Mouse (Mus musculus) urinary bladder, postnatal 25 days (tissue): ENCODE data around the gene Klhl40.

Experiments
- DNase-seq: peaks from one replicate; pipeline ENCODE4 v3.0.0; 2022; ENCODE audit warnings: low spot score

Klhl40 gene

DNA sequence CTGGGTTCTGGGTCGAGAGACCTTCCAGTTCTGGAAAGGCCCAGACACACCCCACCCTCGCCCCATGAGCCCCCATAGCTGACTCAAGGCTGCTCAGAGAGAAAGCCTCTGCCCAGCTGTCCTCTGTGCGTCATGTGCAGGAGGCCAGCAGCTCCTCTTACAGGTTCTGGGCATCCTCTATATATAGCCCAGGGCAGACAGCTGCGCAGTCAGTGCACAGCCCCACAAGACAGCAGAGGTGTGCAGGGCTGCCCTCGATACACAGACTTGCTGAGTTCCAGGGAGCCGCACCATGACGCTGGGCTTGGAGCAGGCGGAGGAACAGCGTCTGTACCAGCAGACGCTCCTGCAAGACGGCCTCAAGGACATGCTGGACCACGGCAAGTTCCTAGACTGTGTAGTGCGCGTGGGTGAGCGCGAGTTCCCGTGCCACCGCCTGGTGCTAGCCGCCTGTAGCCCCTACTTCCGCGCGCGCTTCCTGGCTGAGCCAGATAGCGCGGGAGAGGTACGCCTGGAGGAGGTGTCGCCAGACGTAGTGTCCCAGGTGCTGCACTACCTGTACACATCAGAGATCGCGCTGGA lies at the start of gene Klhl40:
Klhl40 (plus strand) TSS at position 124 of the 582 bp plus-strand sequence.
- DNase-seq, result no peak

DNA sequence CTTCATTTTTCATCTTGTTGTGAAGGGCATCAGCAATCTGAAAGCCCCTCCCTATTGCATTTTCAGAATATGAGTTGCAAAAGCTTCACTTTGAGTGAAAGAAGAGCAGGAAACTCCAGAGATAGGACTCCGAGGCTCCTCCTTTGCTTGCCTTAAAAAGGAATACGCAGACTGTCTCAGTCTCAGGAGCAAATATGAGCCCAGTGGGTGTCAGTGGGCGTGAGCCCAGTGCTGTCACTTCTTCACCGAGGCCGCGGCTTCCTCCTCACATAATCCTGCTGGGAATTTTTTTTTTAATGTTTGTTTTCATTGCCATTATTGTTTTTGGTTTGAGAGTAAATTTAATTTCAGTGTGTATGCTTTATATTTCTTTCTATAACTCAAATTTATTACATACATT lies 36.9 kb upstream of the Klhl40 start:
- no peak for DNase-seq

DNA sequence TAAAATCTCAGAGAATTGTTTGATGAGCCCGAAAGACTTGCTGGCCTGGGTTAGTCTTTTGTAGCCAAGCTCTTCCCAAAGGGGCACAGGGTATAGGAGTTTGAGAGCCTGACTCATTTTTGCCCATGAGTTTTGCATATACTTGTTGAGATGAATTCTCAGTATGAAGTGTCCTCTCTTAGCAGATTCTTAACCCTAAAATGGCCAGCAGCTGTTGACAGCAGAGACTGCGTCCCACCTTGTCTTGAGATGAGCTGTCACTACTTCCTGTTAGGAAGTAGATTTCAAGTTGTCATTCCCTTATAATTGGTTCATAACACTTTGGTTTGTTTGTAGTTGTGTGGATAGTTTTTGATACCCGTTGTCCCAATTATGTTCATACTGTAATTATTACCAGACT lies 36.2 kb upstream of the Klhl40 start:
- DNase-seq, result no peak

DNA sequence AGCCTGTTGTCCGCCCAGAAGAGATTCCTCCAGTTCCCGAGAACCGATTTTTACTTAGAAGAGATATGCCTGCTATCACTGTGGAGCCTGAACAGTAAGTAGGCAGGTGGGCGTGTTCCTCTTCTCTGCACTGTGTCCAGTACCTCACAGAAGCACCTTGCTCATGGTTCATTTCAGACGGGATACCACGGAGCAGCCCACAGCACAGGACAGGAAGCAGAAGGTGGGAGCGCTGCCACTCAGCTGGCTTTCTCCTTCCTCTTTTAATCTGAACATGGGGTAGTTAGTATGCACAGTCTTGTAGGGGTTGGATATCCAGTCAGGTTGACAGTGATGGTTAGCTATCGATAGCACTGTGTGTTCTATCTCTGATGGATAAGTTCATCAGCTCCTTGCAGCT lies 33.4 kb upstream of the Klhl40 start:
- no peak for DNase-seq

DNA sequence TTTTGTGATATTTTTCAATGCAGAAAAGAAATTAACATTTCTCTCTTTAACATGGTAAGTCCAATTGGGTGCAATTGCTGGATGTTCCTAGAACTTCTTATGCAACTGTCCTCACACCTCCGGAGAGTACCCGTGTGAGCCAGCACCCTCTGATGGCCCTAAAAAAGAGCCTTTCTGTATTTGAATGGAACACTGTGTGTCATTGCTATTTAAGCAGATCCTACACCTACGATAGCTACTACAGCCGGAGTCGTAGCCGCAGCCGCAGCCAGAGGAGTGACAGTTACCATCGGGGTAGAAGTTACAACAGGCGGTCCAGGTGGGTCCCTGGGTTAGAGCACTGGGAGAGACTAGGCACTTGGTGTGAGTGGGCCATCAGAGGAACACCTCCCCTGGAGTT lies 24.6 kb upstream of the Klhl40 start:
- no peak for DNase-seq

DNA sequence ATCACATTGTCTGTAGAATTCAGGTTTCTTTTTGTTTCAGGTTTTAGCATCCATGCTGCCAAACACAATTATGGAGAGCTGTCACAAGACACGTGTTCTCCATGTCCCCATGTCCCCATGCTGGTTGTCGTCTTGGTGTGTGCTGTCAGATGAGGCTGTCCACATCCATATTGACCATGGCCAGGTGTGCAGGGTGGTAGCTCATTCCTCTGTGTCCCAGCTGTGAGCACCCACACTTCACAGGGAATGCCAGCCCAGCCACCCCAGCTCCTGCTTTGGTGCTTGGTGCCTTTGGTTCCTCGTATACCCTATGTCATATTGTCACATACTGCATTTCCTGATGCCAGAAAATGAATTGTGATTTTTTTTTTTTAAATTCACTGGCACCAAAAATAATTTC lies 22.8 kb upstream of the Klhl40 start:
- no peak for DNase-seq

DNA sequence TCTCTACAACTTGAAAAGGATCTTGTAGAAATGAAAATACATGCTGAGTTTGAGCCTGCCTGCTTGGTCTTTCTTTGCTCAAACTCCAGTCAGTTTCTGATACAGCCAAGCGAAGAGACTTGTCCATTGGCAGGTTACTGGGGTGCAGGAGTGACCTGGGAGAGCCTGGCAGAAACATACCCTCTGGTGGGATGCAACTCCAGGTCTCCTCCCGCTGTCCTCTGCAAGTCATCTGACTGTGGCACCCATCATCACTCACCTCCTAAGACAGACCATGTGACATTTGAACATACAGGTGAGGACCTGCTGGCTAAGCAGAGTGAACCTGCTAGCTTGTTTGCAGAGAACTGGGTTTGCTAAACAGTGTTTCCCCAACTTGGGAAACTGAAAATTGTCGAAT lies 20.6 kb upstream of the Klhl40 start:
- no peak for DNase-seq

DNA sequence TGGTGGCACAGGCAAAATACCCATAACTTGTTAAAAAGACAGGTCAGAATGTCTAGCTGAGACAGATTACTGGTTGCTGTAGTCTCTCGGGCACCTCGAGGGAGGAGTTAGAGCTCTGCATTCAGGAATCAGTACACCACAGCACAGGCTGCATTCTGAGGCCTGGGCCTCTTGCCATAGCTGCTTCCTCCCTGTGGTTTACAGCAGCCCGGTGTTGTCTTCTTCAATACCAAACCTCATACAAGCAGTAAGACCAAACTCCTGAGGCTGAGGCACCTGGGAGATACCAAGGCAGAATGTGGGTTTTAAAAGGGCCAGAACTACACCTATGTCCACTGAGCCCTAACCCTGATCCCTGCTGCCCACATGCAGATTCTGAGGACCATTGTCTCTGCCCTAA lies 20.0 kb upstream of the Klhl40 start:
- DNase-seq, result no peak

DNA sequence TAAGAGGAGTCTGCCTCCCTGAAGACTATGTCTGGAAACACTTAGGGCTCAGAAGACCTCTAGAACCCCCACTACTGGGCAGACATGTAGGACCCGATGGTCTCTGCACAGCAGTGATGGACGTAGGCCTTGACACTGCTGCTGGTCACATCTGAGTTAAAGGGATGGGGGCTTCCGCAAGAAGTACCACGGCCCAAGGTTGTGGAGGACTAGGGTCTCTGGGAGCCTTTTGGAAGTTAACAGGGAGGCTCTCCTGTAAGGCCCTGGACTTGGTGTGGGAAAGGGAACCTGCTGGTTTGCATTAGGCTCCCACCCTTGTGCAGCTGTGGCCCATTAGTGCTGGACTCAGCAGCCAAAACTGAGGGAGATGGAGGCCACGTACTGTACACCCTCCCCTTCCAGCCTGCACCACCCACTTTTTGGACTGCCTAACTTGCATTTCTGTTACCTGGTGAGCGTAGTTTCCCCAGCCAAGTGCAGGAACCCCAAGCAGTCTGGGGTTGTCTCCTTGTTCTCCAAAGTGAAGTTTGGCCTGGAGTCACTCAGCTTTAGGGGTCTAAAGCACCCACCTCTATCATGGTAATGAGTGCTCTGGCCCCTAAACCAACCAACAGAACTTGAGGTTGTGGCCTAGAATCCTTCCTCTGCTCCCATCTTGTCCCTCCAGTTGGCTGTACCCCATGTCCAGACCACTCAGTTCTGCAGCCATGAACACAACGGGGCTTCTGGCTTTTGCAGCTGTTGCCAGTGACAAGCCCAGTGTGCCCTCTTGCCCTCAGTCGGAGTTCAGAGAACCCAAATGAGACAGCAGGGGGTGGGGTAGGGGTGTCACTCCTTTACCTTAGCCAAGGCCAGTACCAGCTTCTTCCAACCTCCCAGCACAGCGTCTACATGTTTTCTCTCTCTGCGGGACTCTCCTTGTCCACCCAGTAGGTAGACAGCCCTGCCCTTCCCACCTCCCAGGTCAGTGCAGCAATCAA lies 19.3 kb upstream of the Klhl40 start:
- DNase-seq, result no peak

DNA sequence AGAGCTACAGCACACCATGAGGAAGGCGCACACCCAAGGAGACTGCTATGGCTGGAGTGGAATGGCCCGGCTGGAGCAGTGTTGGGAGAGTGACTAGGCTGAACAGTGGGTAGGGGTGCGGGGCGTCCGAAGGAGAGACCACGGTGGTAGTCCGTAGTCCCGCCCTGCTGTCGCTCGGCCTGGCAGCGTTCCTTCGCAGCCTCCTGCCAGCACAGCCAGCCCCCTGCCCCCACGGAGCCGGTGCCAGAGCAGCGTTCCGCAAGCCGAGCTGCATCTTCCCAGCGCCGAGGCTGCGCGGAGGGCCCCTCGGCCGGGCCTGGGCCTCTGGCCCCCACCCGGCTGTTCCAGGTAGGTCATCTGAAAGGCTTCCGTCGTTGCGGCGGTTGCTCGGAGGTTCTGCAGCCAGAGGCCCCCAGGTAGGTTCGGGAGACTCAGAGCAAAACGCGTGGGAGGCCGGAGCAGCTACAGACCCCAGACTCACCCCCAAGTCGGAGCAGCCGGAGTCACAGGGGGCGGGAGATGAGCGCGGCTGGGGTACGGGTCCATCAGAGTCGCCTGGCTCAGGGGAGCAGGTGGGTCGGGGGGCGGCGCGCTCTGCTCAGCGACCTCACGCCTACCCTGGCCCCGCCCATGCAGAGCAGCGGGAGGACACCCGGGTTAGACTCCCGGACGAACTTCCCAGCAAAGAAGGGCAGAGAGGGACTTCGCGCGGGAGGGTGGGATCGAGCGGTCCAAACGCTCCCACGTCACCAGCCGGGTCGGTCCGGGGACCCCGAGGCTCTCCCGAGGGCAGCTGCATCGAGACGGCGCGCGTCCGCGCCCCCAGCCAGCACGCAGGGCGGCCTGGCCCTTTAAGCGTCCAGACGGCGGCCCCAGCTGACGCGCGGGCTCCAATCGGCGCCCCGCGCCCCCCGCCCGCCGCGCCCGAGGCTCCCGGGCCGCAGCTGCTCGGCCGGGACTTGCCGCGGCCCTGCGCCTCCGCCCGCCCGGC lies 18.0 kb upstream of the Klhl40 start, which contains the start of gene Zfp651:
Zfp651 (plus strand) TSS at position 240 of the 991 bp plus-strand sequence.
- peak; percentile 48 for DNase-seq

DNA sequence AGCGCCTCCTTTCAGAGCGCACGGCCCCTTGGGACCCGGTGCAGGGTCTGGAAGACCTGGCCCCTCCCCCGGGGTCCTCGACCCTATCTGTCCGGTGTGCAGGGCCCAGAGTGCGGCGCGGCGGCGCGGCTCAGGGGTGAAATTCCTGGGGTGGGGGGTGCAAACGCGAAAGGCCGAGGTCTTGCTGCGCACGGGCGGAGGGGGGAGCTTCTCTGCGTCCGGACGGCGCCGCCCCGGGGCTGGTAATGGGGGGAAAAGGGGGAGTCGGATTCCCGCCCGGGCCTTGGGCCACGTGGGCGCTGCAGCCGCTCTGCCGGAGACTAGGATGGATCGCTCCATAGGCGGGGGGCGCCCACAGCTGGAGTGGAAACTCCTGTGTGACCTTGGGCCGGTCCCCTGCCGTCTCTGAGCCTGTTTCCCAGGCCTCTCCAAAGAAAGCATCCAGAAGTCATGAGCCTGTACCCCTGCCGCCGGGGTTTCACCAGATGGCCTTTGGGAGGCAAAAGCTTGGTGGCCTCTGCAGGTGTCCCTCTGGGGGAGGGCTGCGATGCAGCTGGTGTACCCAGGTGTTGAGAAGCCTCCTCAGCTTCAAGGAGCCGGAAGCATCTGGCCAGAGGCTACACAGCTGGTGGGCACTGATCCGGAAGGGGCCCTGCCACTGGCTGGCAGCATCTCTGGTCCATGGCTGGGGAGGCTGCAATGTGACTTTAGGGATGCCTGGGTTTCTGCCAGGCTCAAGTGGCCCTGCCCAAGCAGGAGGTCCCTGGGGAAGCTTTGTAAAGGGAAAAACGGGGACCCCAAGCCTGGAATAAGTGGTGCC lies 16.9 kb upstream of the Klhl40 start:
- peak; percentile 67 for DNase-seq

DNA sequence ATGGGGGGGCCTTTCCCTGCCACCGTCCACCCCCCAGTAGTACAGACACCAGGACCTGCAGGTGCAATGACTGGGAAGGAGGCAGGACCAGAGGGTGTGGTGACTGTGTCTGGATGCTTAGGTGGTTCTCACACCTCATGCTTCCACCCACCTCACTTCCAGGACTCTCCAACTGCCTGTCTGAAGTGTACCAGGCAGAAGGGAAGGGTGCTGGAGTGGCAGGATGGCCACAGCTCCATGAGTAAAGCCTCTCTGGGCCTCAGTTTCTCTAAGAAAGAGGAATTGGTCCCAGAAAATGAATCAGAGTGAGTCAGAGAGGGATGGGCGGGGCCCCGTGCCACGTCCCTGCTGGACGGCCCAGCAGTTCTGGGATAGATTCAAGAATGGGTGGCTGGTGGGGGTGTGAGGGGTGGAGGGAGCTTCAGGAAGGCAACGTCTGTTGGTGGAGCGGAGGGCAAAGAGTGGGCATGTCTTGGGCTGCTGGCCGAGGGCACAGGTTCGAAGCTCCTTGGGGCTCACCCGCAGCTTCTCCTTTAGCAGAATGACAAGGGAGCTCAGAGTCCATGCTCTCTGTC lies 16.2 kb upstream of the Klhl40 start:
- DNase-seq, result peak; percentile 43

DNA sequence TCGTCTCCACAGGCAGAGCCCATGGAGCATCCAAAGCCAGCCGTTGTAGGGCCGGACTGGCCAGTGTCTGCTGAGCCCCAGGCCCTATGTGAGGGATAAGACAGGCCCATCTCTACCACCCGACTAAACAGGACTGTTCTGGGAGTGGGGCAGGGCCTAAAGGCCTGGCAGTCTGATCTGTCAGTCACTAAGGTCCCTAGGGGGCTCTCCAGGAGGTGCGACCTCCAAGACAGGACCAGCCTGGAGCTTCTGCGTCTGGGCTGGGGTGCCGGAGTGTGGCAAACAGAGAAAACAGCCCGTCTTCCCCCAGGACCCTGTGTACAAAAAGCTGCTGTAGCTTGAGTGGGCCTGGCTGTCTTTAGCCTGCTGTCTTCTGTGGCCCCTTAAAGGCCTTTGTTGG lies 15.6 kb upstream of the Klhl40 start:
- no peak for DNase-seq

DNA sequence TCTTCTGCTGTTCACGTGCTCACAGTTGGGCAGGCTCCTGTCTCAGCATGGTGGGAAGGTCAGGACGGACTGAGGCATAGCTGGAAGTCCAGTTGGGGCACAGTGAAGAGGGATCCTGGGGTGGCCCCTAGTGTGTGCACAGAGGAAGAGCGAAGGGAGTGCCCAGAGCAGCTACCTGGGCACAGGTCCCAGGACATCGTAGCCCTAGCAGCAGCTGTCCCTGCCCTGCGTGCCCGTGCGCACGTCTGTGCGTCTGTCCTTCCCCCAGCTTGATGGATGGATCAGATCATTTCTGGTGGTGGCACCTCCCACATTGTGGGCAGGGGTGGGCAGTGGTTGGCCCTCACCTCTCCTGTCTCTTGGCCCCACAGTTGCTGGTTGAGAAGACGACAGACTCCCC lies 15.2 kb upstream of the Klhl40 start:
- DNase-seq, result no peak

DNA sequence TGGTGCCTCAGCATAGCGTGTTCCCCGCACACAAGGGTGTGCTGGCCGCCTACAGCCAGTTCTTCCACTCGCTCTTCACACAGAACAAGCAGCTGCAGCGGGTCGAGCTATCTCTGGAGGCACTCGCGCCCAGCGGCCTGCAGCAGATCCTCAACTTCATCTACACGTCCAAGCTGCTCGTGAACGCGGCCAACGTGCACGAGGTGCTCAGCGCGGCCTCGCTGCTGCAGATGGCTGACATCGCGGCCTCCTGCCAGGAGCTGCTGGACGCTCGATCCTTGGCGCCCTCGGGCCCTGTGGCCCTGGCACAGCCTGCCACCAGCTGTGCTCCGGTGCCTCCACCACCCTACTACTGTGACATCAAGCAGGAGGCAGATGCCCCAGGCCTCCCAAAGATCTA lies 14.6 kb upstream of the Klhl40 start:
- no peak for DNase-seq

DNA sequence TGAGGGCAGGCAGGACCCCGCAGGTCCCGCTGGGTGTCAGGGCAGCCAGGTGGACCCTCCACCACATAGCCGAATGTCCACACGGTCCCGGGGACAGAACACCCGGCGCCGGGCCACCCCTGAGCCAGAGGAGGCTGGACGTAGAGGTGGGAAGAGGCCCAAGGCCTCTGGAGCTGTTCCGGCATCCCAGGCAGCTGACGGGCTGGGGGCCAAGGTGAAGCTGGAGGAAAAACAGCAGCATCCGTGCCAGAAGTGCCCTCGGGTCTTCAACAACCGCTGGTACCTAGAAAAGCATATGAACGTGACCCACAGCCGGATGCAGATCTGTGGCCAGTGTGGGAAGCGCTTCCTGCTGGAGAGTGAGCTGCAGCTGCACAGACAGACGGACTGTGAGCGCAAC lies 13.7 kb upstream of the Klhl40 start:
- no peak for DNase-seq

DNA sequence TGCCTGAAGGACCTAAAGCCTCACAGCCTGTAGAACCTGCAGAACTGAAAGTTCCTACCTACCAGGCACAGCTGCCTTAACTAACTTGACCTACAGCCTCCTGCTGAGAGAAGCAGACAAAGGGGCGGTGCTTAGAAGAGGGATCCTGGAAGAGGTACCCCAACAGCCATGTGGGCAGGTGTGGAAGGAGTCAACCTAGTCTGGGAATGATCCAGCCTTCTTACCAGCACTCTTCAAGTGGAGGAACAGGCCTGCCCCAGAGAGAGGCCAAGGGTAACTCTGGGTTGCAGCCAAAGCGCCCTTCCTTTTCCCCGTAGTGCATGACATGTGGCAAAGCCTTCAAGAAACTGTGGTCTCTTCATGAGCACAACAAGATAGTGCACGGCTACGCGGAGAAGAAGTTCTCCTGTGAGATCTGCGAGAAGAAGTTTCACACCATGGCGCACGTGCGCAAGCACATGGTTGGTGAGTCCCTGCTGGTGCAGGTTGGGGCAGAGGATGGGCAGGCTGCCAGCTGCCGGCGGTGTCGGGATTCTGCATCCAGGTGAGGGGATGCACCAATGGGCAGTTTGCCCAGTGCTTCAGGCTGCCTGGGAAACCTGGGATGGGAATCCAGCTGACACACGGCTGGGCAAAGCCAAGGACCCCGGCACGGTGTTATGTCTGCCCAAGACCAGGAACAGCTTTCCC lies 12.1 kb upstream of the Klhl40 start:
- no peak for DNase-seq

DNA sequence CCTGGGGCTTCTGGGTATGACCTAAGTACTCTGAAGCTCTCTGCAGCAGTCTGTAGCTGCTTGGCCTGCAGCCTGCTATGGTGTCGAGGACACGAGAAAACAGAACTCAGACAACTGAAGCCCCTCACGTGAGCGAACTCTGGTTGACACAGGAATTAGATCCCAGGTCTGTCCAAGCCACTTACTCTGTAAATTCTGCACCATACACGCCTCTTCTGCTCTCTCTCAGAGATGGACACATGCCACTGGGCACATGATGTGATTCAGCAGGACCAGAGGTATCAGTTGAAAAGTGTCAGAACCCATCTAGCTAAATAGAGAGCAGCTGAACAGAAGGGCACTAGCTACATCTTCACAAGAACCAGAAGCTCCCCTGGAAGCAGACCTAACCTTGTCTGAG lies 5.0 kb upstream of the Klhl40 start:
- no peak for DNase-seq

DNA sequence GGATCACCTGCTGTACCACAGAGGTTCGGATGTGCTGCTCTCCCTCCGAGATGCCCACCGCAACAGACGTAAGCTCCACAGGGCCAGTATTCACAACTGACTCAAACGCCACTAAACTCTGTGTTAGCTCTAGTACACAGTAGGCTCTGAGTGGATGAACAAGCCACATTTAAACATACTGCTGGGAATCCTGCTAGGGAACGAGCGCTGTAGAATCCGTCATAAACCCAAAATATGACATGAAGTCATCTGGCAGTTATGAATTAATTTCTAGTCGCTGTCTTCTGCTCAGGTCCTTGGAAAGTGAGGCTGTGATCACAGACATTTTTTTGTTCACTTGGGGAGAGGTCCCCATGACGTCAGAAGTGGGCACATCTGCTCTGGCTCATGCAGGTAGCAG lies 1.5 kb upstream of the Klhl40 start:
- no peak for DNase-seq

DNA sequence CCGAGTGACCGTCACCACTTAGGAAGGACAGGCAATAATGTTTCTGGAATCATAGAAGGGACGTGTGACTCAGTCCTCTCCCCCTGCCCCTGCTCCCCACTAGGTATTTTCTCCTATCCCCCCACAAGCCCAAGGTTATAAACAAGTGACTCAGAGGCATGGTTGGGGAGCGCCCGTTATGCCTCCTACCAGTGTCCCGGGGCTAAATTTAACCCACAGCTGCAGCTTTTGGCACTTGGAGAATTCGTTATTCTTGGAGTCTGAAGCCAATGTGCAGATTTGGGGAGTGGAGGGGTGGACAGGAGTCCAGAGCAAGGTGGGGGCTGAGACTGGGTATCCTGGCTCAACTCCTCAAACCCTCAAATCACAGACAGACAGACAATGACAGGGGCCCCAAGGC lies 896 bp upstream of the Klhl40 start:
- no peak for DNase-seq
